Mouse (Mus musculus) neutrophil, adult 59 days (primary cell): ENCODE data around the gene D430041D05Rik. TPM values are rescaled to one million over a fixed set of nuclear protein-coding genes. Genes with fewer than 3 reads are reported as not detected.

Experiments used
- total RNA-seq, 2 experiments: library from RNA; stranded (reverse); gene quantifications; 1 replicate in 1 of 2; 2 replicates in 1 of 2; pipeline ENCODE4 v1.2.4; 2023

Gene D430041D05Rik
- total RNA-seq, result under 1 TPM in 1 of 2 experiments, not detected in 1; 0.04 TPM

GRCm38 (mm10) chr2:104410963-104411545 is at the start of gene D430041D05Rik:
D430041D05Rik (minus strand) TSS chr2:104411013.

GRCm38 (mm10) chr2:104122505-104123378 is 288.1 kb downstream of the D430041D05Rik start, which contains the start of gene A930018P22Rik:
A930018P22Rik (plus strand) TSS chr2:104122769.

GRCm38 (mm10) chr2:104095741-104096213 is 315.0 kb downstream of the D430041D05Rik start, which contains the start of gene Cd59a:
Cd59a (plus strand) TSS chr2:104095801.

Other genes starting within 250 kb of the D430041D05Rik start
- 10 to 100 TPM; 36.5 to 37.6 TPM for gene Hipk3, start 83.4 kb upstream of the D430041D05Rik start, total RNA-seq
- 10 to 100 TPM; 31.0 to 31.2 TPM for gene Cstf3, start 179.5 kb upstream of the D430041D05Rik start, total RNA-seq